Mouse (Mus musculus): Measurements from ENCODE around the gene Gm37596. TPM values are rescaled to one million over a fixed set of nuclear protein-coding genes. Genes with fewer than 3 reads are reported as not detected.
"Not testable (repeated sequence)": the region's sequence is repeated elsewhere in the genome, so short reads cannot be mapped to it uniquely, and the experiment has no call there.

Gene Gm37596
- total RNA-seq (2014; fragmentation: Nextera tagmentation) = not detected in 2 replicates
- total RNA-seq (2017) = not detected in 2 replicates

GRCm38 (mm10) chr3:93692970-93693369, at the start of gene Gm37596:
Gene Gm37596, minus strand, starts transcription at chr3:93693070.
- not testable (repeated sequence) for ATAC-seq (replicated peaks; ENCODE audit: low FRiP score, low TSS enrichment, poor library complexity, severe bottlenecking)

DNA sequence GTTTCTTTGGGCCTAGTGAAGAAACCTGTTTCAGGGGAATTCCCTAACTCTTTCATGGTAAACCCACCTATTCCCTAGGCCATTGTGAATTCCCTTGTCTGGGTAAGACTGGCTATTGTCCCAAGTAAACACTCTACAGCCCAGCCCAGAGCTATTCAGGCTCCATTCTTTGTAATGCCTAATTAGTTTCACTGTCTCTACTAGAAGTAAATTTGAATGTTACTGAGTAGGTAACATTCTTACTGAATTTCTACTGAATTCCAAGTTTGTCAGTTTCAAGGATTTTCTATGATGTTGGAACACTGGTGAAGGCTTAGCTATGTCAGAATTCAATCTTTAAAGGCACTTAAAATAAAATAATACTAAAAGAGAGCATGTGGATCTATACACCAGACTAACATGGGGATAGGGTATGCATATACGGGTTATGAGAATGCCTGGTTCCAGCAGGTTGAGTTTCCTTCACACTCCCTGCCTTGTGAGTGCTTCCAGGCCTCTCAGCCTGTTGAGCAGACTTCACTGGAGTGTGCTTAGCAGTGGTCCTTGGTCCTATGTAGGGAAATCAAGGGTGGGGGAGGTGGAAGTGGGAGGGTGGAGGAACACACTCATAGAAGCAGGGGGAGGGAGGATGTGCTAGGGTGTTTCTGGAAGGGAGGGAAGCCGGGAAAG, 16.2 kb upstream of the Gm37596 start:
- not testable (repeated sequence) for ATAC-seq (replicated peaks; ENCODE audit: low FRiP score, low TSS enrichment, poor library complexity, severe bottlenecking)

GRCm38 (mm10) chr3:93676210-93676609, 16.7 kb downstream of the Gm37596 start, which contains the start of gene Tdpoz1:
Gene Tdpoz1, minus strand, starts transcription at chr3:93676310.
- not testable (repeated sequence) for ATAC-seq (replicated peaks; ENCODE audit: low FRiP score, low TSS enrichment, poor library complexity, severe bottlenecking)

- ATAC-seq (replicated peaks; ENCODE audit: low FRiP score, low TSS enrichment, poor library complexity, severe bottlenecking) = not testable (repeated sequence)
Measured at GRCm38 (mm10) chr3:93670805-93671503, 21.9 kb downstream of the Gm37596 start.

DNA sequence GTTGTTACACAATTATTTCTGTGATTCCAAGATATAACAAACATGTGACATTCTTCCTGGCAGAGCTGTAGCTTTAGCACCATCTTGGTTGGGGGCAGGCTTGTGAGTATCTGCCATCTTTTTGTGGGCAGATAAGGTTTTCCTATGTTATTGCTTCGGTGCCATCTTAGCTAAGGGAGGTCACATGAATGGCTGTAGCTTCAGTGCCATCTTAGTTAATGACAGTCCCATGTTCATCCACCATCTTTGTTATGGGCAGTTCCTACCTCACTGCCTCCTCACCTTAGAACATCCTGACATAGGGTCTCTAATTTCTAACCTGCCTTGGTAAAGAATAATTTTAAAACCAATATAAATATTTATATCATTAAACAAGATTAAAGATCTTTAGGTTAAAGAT, 38.6 kb downstream of the Gm37596 start:
- no peak for ATAC-seq (replicated peaks; ENCODE audit: low FRiP score, low TSS enrichment, poor library complexity, severe bottlenecking)

DNA sequence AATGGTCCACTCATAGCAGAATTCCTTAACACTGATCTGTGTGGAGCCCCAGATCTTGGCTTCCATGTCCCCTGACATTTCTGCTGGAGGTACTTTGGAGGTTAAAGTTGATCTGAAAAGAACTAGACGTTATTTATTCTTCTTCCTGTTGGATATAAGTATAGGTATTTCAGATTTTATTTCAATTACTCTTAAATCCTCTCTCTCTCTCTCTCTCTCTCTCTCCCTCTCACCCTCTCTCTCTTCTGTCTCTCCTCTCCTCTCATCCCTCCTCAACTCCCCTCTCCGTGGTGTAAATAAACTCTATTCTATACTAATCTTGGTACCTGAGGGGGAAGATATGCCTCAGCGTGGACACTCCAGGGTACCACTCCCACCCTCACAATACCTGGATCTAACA, 40.3 kb downstream of the Gm37596 start, which contains the start of gene Tdpoz2:
Tdpoz2 (minus strand) TSS at position 101 of the 400 bp plus-strand sequence.
- ATAC-seq (replicated peaks; ENCODE audit: low FRiP score, low TSS enrichment, poor library complexity, severe bottlenecking) = no peak

Other genes with a start within 250 kb of the Gm37596 start
- not detected in 2 replicates for gene Tchhl1, start 224.3 kb downstream of the Gm37596 start, total RNA-seq (2014; fragmentation: Nextera tagmentation)
- gene Tchhl1, start 224.3 kb downstream of the Gm37596 start, total RNA-seq (2017) = not detected in 2 replicates
- 147 and 173 TPM in 2 replicates for gene S100a11, start 172.6 kb downstream of the Gm37596 start, total RNA-seq (2014; fragmentation: Nextera tagmentation)
- gene S100a11, start 172.6 kb downstream of the Gm37596 start, total RNA-seq (2017) = 18.0 and 19.3 TPM in 2 replicates
- 176 and 197 TPM in 2 replicates for gene S100a10, start 138.0 kb downstream of the Gm37596 start, total RNA-seq (2014; fragmentation: Nextera tagmentation)
- 278 and 471 TPM in 2 replicates for gene S100a10, start 138.0 kb downstream of the Gm37596 start, total RNA-seq (2017)
- not detected in 2 replicates for gene Tdpoz2, start 40.4 kb downstream of the Gm37596 start, total RNA-seq (2014; fragmentation: Nextera tagmentation)
- not detected in 2 replicates for gene Tdpoz2, start 40.4 kb downstream of the Gm37596 start, total RNA-seq (2017)
- gene Tdpoz1, start 16.8 kb downstream of the Gm37596 start, total RNA-seq (2014; fragmentation: Nextera tagmentation) = not detected in 2 replicates
- not detected in 2 replicates for gene Tdpoz1, start 16.8 kb downstream of the Gm37596 start, total RNA-seq (2017)
- not detected in 2 replicates for gene Gm5773, start 79.9 kb upstream of the Gm37596 start, total RNA-seq (2014; fragmentation: Nextera tagmentation)
- not detected in 2 replicates for gene Gm5773, start 79.9 kb upstream of the Gm37596 start, total RNA-seq (2017)
- not detected in 2 replicates for gene Tdpoz4, start 103.3 kb upstream of the Gm37596 start, total RNA-seq (2014; fragmentation: Nextera tagmentation)
- gene Tdpoz4, start 103.3 kb upstream of the Gm37596 start, total RNA-seq (2017) = not detected in 2 replicates
- not detected in 2 replicates for gene Tdpoz3, start 132.9 kb upstream of the Gm37596 start, total RNA-seq (2014; fragmentation: Nextera tagmentation)
- not detected in 2 replicates for gene Tdpoz3, start 132.9 kb upstream of the Gm37596 start, total RNA-seq (2017)

All from megakaryocyte-erythroid progenitor cell, adult 5-6 weeks (primary cell).